Mouse (Mus musculus) stomach, postnatal 0 days (tissue): ENCODE data around the gene Pp2d1. TPM values are rescaled to one million over a fixed set of nuclear protein-coding genes. Genes with fewer than 3 reads are reported as not detected.

Experiments used
- ATAC-seq: fragments of 200-750 bp; cut with Nextera tagmentation; 2 replicates; pipeline ENCODE4 v1.8.0; 2017; ENCODE audit not compliant: low FRiP score, low TSS enrichment
- DNase-seq: peaks from one replicate; pipeline ENCODE4 v3.0.0-alpha.2; 2016; ENCODE audit warnings: low spot score
- H3K27ac ChIP-seq: fragments of 300-500 bp; sonication (generic); replicated peaks from 2 replicates; pipeline ENCODE4 v1.5.1; 2014; ENCODE audit warnings: mild to moderate bottlenecking, control low read depth
- H3K27me3 ChIP-seq: fragments of 300-500 bp; sonication (generic); 2 replicates; pipeline ENCODE4 v1.6.1; 2014; ENCODE audit warnings: low read length; ENCODE audit not compliant: control insufficient read depth, insufficient read depth
- H3K36me3 ChIP-seq: fragments of 300-500 bp; sonication (generic); 2 replicates; pipeline ENCODE4 v1.6.1; 2014; ENCODE audit warnings: low read length, mixed read lengths; ENCODE audit not compliant: control insufficient read depth, insufficient read depth
- H3K4me1 ChIP-seq: fragments of 300-500 bp; sonication (generic); replicated peaks from 2 replicates; pipeline ENCODE4 v1.6.1; 2014; ENCODE audit warnings: antibody characterized with exemption; ENCODE audit not compliant: control insufficient read depth, insufficient read depth
- H3K4me2 ChIP-seq: fragments of 300-500 bp; sonication (generic); replicated peaks from 2 replicates; pipeline ENCODE4 v1.6.1; 2014; ENCODE audit warnings: low read depth, mild to moderate bottlenecking, control low read depth, moderate library complexity
- H3K4me3 ChIP-seq: fragments of 300-500 bp; sonication (generic); 2 replicates; pipeline ENCODE4 v1.5.1; 2014; ENCODE audit warnings: low read depth, low read length, control low read depth
- H3K9ac ChIP-seq: fragments of 300-500 bp; sonication (generic); 2 replicates; pipeline ENCODE4 v1.6.1; 2014; ENCODE audit warnings: mild to moderate bottlenecking, low read length, control low read depth, mixed read lengths
- H3K9me3 ChIP-seq: fragments of 300-500 bp; sonication (generic); 2 replicates; pipeline ENCODE4 v1.6.1; 2016; ENCODE audit warnings: low read length; ENCODE audit not compliant: control insufficient read depth
- CTCF ChIP-seq: IDR thresholded peaks from 2 replicates; pipeline ENCODE4 v1.5.1; 2016; ENCODE audit warnings: antibody characterized with exemption, low read depth, mild to moderate bottlenecking, moderate library complexity
- EP300 ChIP-seq: optimal IDR thresholded peaks from 2 replicates; pipeline ENCODE3; 2016; ENCODE audit warnings: antibody characterized with exemption
- WGBS: fragments of 180-500 bp; shearing (Covaris S2); extraction: QIAGEN DNeasy Blood & Tissue Kit; methylation state at CpG from one replicate; pipeline ENCODE4 v1.1.7; 2014; 5-methylcytosine and 5-hydroxymethylcytosine counted together
- polyA plus RNA-seq: library from polyadenylated mRNA; unstranded; fragments of >200 nt; fragmentation: Nextera tagmentation; extraction: Ambion mirVana; gene quantifications from 2 replicates; pipeline ENCODE4 v1.2.1, GENCODE M21; 2015

The Pp2d1 gene
- polyA plus RNA-seq, 1 experiment from 2014 or later = 0.12 TPM

GRCm38 (mm10) chr17:53479604-53480041 is 59.6 kb downstream of the Pp2d1 start:
- ATAC-seq (peak; percentile 70), DNase-seq (peak; percentile 77)
- peak overlapping the region; percentile 72 for H3K4me2 ChIP-seq
- H3K36me3 ChIP-seq = peaks cover 3% of the 10 kb centered on the region; the same call in 1 of the 2 replicates
- TF ChIP-seq EP300 (no peak), CTCF (0 out of 2 replicates have a peak, but pooled peaks have one; percentile 30)
- no peaks in the 10 kb centered on the region for H3K4me1 ChIP-seq
- no peaks in the 10 kb centered on the region for H3K27me3 ChIP-seq
- H3K9me3 ChIP-seq = no peaks in the 10 kb centered on the region
- H3K4me3 ChIP-seq = peak overlapping the region; percentile 97
- WGBS = 1% methylated on average over 17 of the region's 33 CpGs
- peak overlapping the region; percentile 99 for H3K9ac ChIP-seq
- H3K27ac ChIP-seq = peak overlapping the region; percentile 100

- Histone ChIP-seq H3K9ac (peak within 1 kb of the TSS; percentile 99), H3K9me3 (no peaks in the 10 kb centered on the region), H3K4me1 (no peaks in the 10 kb centered on the region), H3K4me2 (peak within 1 kb of the TSS; percentile 72), H3K27ac (peak within 1 kb of the TSS; percentile 100), H3K27me3 (no peaks in the 10 kb centered on the region), H3K4me3 (peak within 1 kb of the TSS; percentile 97), H3K36me3 (no peaks in the 10 kb centered on the region)
- peak; percentile 63 for TF ChIP-seq CTCF
- peak; percentile 87 for TF ChIP-seq EP300
- peak; percentile 98 for ATAC-seq
- WGBS = under 1% methylated on average over 60 of the region's 82 CpGs
- peak; percentile 99 for DNase-seq
Observed at GRCm38 (mm10) chr17:53478858-53479603, 60.2 kb downstream of the Pp2d1 start, which contains the start of gene Rab5a. Rab5a (plus strand) TSS chr17:53479234.

- Histone ChIP-seq H3K27me3 (no peaks in the 10 kb centered on the region), H3K9ac (peak overlapping the region; percentile 84), H3K4me2 (peak overlapping the region; percentile 70), H3K9me3 (no peaks in the 10 kb centered on the region), H3K4me3 (peak overlapping the region; percentile 97), H3K4me1 (no peaks in the 10 kb centered on the region), H3K27ac (peak overlapping the region; percentile 100), H3K36me3 (no peaks in the 10 kb centered on the region)
- 3% methylated on average over 15 of the region's 15 CpGs for WGBS
- DNase-seq = peak; percentile 16
- no peak; the same call in 1 of the 2 replicates for ATAC-seq
- TF ChIP-seq CTCF = no peak
- TF ChIP-seq EP300 = no peak
Observed at GRCm38 (mm10) chr17:53478066-53478857, 61.0 kb downstream of the Pp2d1 start.

- Histone ChIP-seq H3K27me3 (no peaks in the 10 kb centered on the region), H3K4me1 (no peaks in the 10 kb centered on the region), H3K9me3 (no peaks in the 10 kb centered on the region), H3K27ac (no peak overlapping the region), H3K9ac (no peak overlapping the region), H3K4me2 (no peak overlapping the region), H3K36me3 (no peaks in the 10 kb centered on the region), H3K4me3 (no peak overlapping the region)
- no peak for TF ChIP-seq CTCF
- TF ChIP-seq EP300 = no peak
- ATAC-seq = no peak
- no peak for DNase-seq
Observed at GRCm38 (mm10) chr17:53468697-53469096, 70.6 kb downstream of the Pp2d1 start.

GRCm38 (mm10) chr17:53465569-53465968 is 73.7 kb downstream of the Pp2d1 start:
- Histone ChIP-seq H3K36me3 (no peaks in the 10 kb centered on the region), H3K27me3 (no peaks in the 10 kb centered on the region), H3K27ac (no peak overlapping the region), H3K4me1 (no peaks in the 10 kb centered on the region), H3K9me3 (no peaks in the 10 kb centered on the region), H3K4me3 (no peak overlapping the region), H3K4me2 (no peak overlapping the region), H3K9ac (no peak overlapping the region)
- ATAC-seq = no peak
- TF ChIP-seq CTCF (peak; percentile 68), EP300 (no peak)
- 56% methylated on average over 4 of the region's 4 CpGs for WGBS
- peak; percentile 34 for DNase-seq

GRCm38 (mm10) chr17:53463496-53463840 is 75.8 kb downstream of the Pp2d1 start:
- Histone ChIP-seq H3K27ac (no peak overlapping the region), H3K36me3 (no peaks in the 10 kb centered on the region), H3K9ac (peak overlapping the region; percentile 54), H3K4me3 (peak overlapping the region; percentile 42), H3K4me1 (no peaks in the 10 kb centered on the region), H3K27me3 (no peaks in the 10 kb centered on the region), H3K9me3 (no peaks in the 10 kb centered on the region), H3K4me2 (peak overlapping the region; percentile 55)
- ATAC-seq (peak; percentile 51; the same call in 1 of the 2 replicates), DNase-seq (no peak)
- TF ChIP-seq EP300 (no peak), CTCF (no peak)
- 6% methylated on average over 8 of the region's 9 CpGs for WGBS
